Mouse (Mus musculus): ENCODE measurements around the gene Ppp1r9a. TPM values are rescaled to one million over a fixed set of nuclear protein-coding genes. Genes with fewer than 3 reads are reported as not detected.
"Not testable (repeated sequence)": the region's sequence is repeated elsewhere in the genome, so short reads cannot be mapped to it uniquely, and the experiment has no call there.

The Ppp1r9a gene
- polyA plus RNA-seq, 1 experiment from 2014 or later = 51.9 TPM

GRCm38 (mm10) chr6:4904055-4904450 is 1.3 kb downstream of the Ppp1r9a start:
- peak overlapping the region; percentile 67 for H3K4me2 ChIP-seq (replicated peaks)
- no peaks in the 10 kb centered on the region for H3K36me3 ChIP-seq (replicated peaks; ENCODE audit: control insufficient read depth, insufficient read depth)
- DNase-seq (ENCODE audit: low spot score) = no peak
- H3K27ac ChIP-seq = peak overlapping the region; percentile 95
- H3K9ac ChIP-seq = peak overlapping the region; percentile 90
- H3K27me3 ChIP-seq (ENCODE audit: control insufficient read depth, insufficient read depth, low read length) = no peaks in the 10 kb centered on the region
- peak overlapping the region; percentile 62 for H3K4me3 ChIP-seq (replicated peaks; ENCODE audit: low read length)
- WGBS = 1% methylated on average over 9 of the region's 9 CpGs
- H3K4me1 ChIP-seq (replicated peaks; ENCODE audit: control insufficient read depth, insufficient read depth, low read length) = peaks cover 44% of the 10 kb centered on the region
- peak; percentile 29; the same call in 1 of the 2 replicates for ATAC-seq (ENCODE audit: low FRiP score)
- H3K9me3 ChIP-seq (ENCODE audit: control insufficient read depth, low read length) = no peaks in the 10 kb centered on the region

DNA sequence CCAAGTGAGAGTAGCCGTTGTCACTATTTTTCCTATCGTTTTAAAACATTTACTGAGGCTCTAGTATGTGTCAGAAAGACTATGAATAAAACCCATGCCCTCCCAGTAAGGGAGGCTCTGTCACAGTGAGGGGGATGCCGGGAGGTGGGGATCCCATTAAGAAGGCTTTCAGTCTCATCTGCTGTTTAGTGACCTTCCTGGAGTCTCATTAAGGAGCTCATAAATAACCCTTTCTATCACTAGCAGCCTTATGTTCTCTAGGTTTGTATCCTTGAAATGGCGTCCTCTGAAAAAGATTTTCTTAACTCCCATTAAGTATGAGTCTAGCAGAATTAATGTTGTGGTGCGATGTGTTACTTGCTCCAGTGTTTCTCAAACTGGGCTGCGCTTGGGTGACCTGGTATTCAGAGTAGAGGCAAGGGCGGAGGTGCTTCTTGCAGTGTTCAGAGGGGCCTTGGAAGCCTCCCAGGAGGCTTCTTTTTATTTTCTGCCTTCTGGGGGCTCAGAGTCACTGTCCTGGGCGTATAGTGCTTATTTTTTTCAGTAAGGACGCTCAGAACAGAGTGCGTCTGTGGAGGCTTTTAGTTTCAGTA is 7.4 kb downstream of the Ppp1r9a start:
- H3K27ac ChIP-seq = 0 out of 2 replicates have a peak overlapping the region, but pooled peaks have one; percentile 12
- 32% methylated on average over 10 of the region's 10 CpGs for WGBS
- H3K4me2 ChIP-seq (replicated peaks) = no peak overlapping the region
- no peaks in the 10 kb centered on the region for H3K9me3 ChIP-seq (ENCODE audit: control insufficient read depth, low read length)
- no peak overlapping the region for H3K9ac ChIP-seq
- no peaks in the 10 kb centered on the region for H3K27me3 ChIP-seq (ENCODE audit: control insufficient read depth, insufficient read depth, low read length)
- H3K4me1 ChIP-seq (replicated peaks; ENCODE audit: control insufficient read depth, insufficient read depth, low read length) = peaks cover 42% of the 10 kb centered on the region
- DNase-seq (ENCODE audit: low spot score) = no peak
- no peak overlapping the region for H3K4me3 ChIP-seq (replicated peaks; ENCODE audit: low read length)
- no peak for ATAC-seq (ENCODE audit: low FRiP score)
- H3K36me3 ChIP-seq (replicated peaks; ENCODE audit: control insufficient read depth, insufficient read depth) = peaks cover 4% of the 10 kb centered on the region; the same call in 1 of the 2 replicates

DNA sequence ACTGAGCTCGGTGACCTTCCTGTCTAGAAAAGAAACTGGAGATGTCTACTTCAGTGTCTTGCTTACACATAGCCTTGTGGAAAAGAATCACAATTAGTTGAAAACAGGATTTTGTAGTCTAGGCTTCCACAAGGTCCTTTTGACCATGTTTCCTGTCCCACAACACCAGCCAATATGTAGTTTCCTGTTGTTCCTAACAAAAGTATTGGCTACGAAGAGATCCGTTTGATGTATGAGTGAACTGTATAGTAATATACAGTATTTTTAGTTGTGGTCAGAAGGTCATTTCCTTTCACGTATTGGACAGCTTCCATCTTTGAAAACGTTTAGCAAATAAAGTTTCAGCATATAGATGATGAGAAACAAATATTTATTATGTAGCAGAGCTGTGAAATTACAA is 15.8 kb downstream of the Ppp1r9a start:
- ATAC-seq (ENCODE audit: low FRiP score) (no peak), DNase-seq (ENCODE audit: low spot score) (no peak)
- H3K36me3 ChIP-seq (replicated peaks; ENCODE audit: control insufficient read depth, insufficient read depth) = no peaks in the 10 kb centered on the region
- H3K27ac ChIP-seq = no peak overlapping the region
- H3K4me2 ChIP-seq (replicated peaks) = no peak overlapping the region
- no peaks in the 10 kb centered on the region for H3K4me1 ChIP-seq (replicated peaks; ENCODE audit: control insufficient read depth, insufficient read depth, low read length)
- H3K9me3 ChIP-seq (ENCODE audit: control insufficient read depth, low read length) = no peaks in the 10 kb centered on the region
- H3K9ac ChIP-seq = no peak overlapping the region
- H3K4me3 ChIP-seq (replicated peaks; ENCODE audit: low read length) = no peak overlapping the region
- H3K27me3 ChIP-seq (ENCODE audit: control insufficient read depth, insufficient read depth, low read length) = no peaks in the 10 kb centered on the region
- WGBS = 92% methylated on average over 5 of the region's 5 CpGs

DNA sequence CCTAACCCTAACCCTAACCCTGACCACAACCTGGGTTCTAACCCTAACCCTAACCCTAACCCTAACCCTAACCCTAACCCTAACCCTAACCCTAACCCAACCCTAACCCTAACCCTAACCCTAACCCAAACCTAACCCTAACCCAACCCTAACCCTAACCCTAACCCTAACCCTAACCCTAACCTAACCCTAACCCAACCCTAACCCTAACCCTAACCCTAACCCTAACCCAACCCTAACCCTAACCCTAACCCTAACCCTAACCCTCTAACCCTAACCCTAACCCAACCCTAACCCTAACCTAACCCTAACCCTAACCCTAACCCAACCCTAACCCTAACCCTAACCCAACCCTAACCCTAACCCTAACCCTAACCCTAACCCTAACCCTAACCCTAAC is 21.1 kb downstream of the Ppp1r9a start:
- not testable (repeated sequence) for H3K4me2 ChIP-seq (replicated peaks); H3K9ac ChIP-seq; H3K27me3 ChIP-seq (ENCODE audit: control insufficient read depth, insufficient read depth, low read length); H3K36me3 ChIP-seq (replicated peaks; ENCODE audit: control insufficient read depth, insufficient read depth); DNase-seq (ENCODE audit: low spot score); H3K4me1 ChIP-seq (replicated peaks; ENCODE audit: control insufficient read depth, insufficient read depth, low read length); H3K4me3 ChIP-seq (replicated peaks; ENCODE audit: low read length); H3K9me3 ChIP-seq (ENCODE audit: control insufficient read depth, low read length); H3K27ac ChIP-seq
- peak; percentile 37; the same call in 1 of the 2 replicates for ATAC-seq (ENCODE audit: low FRiP score)

DNA sequence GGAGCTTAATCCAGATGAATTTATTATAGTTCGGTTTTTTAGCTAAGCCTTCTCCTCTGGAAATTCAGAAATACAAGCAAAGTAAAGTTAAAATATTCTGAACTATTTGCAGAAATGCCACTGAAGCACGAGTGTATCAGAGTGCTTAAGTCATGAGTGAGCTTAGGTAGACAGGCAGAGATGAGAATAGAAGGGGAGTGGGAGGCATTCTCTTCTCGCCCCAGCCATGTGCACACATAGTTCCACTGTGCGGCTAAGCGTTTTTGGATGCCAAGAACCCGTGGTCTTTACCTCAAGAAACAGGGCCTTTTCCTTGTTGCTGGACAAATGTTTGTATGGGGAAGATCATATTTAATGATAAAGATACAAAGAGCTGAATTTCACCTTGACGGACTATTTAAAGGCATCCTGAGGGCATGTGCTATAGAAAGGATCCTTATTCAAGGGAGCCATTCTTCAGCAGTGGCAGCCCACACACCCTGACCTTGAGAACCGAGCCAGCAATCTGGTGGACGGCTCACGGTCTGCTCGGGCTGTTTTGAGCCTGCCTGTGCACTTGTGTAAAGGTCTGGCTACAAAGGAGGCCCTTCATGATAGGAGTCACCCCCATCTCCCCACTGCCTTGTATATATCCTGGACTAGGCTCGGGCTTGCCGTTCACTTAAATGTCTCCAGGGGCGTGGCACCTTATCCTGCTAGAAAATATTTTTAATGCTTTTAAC is 23.4 kb downstream of the Ppp1r9a start:
- Histone ChIP-seq H3K4me3 (replicated peaks; ENCODE audit: low read length) (no peak overlapping the region), H3K27me3 (ENCODE audit: control insufficient read depth, insufficient read depth, low read length) (no peaks in the 10 kb centered on the region), H3K9ac (no peak overlapping the region), H3K4me1 (replicated peaks; ENCODE audit: control insufficient read depth, insufficient read depth, low read length) (no peaks in the 10 kb centered on the region), H3K4me2 (replicated peaks) (no peak overlapping the region), H3K9me3 (ENCODE audit: control insufficient read depth, low read length) (no peaks in the 10 kb centered on the region), H3K36me3 (replicated peaks; ENCODE audit: control insufficient read depth, insufficient read depth) (no peaks in the 10 kb centered on the region), H3K27ac (no peak overlapping the region)
- WGBS = 77% methylated on average over 14 of the region's 14 CpGs
- no peak for ATAC-seq (ENCODE audit: low FRiP score)
- no peak for DNase-seq (ENCODE audit: low spot score)

DNA sequence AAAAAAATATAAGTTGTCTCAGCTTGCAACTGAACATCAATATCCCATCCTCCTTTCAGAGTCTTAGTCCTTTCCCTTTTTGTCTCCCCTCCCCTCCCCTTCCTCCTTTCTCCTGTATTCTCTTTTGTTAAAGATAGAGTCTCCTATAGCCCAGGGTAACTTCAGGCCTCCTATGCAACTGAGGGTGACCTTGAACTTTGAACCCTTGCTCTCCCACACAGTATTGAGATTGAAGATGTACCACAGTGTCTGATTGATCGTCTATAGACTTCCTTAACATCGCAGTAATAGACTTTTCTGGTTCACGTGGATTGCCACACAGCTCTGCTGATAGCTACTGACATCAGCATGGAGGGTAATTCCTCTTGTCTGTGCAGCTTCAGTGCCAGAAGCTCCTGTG is 27.6 kb downstream of the Ppp1r9a start:
- no peak overlapping the region for H3K4me2 ChIP-seq (replicated peaks)
- DNase-seq (ENCODE audit: low spot score) (no peak), ATAC-seq (ENCODE audit: low FRiP score) (no peak)
- H3K27me3 ChIP-seq (ENCODE audit: control insufficient read depth, insufficient read depth, low read length) = no peaks in the 10 kb centered on the region
- no peak overlapping the region for H3K9ac ChIP-seq
- 73% methylated on average over 3 of the region's 3 CpGs for WGBS
- H3K27ac ChIP-seq = no peak overlapping the region
- no peaks in the 10 kb centered on the region for H3K9me3 ChIP-seq (ENCODE audit: control insufficient read depth, low read length)
- no peaks in the 10 kb centered on the region for H3K4me1 ChIP-seq (replicated peaks; ENCODE audit: control insufficient read depth, insufficient read depth, low read length)
- H3K4me3 ChIP-seq (replicated peaks; ENCODE audit: low read length) = no peak overlapping the region
- no peaks in the 10 kb centered on the region for H3K36me3 ChIP-seq (replicated peaks; ENCODE audit: control insufficient read depth, insufficient read depth)

DNA sequence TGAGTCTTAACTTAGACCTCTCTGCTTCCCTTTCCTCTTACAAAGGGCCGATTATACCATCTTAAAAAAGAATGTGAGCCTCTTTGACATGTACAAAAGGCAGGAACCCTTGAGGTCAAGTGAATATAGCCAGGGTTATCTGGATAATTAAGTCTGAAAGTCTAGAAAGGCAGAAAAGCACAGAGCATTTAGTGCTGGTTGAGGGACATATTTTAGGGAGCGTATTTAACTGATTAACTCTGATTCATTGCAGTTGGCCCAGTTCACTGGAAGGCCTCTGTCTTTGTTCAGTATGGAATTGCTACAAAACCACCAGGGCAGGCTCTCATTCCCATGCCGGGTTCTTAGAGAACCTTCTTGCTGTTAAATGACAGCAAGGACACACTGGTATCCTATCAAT is 36.2 kb downstream of the Ppp1r9a start:
- Histone ChIP-seq H3K36me3 (replicated peaks; ENCODE audit: control insufficient read depth, insufficient read depth) (no peaks in the 10 kb centered on the region), H3K4me1 (replicated peaks; ENCODE audit: control insufficient read depth, insufficient read depth, low read length) (0 out of 2 replicates have a peak, but pooled peaks cover 8% of the 10 kb centered on the region), H3K27me3 (ENCODE audit: control insufficient read depth, insufficient read depth, low read length) (no peaks in the 10 kb centered on the region), H3K9me3 (ENCODE audit: control insufficient read depth, low read length) (no peaks in the 10 kb centered on the region), H3K4me2 (replicated peaks) (no peak overlapping the region), H3K9ac (no peak overlapping the region), H3K27ac (no peak overlapping the region), H3K4me3 (replicated peaks; ENCODE audit: low read length) (no peak overlapping the region)
- ATAC-seq (ENCODE audit: low FRiP score) = no peak
- DNase-seq (ENCODE audit: low spot score) = no peak
- 16% methylated on average over 3 of the region's 3 CpGs for WGBS

- WGBS = 67% methylated on average over 6 of the region's 6 CpGs
- no peak overlapping the region for H3K4me3 ChIP-seq (replicated peaks; ENCODE audit: low read length)
- H3K4me1 ChIP-seq (replicated peaks; ENCODE audit: control insufficient read depth, insufficient read depth, low read length) = 0 out of 2 replicates have a peak, but pooled peaks cover 8% of the 10 kb centered on the region
- ATAC-seq (ENCODE audit: low FRiP score) (peak; percentile 16; the same call in 1 of the 2 replicates), DNase-seq (ENCODE audit: low spot score) (no peak)
- H3K36me3 ChIP-seq (replicated peaks; ENCODE audit: control insufficient read depth, insufficient read depth) = no peaks in the 10 kb centered on the region
- H3K4me2 ChIP-seq (replicated peaks) = no peak overlapping the region
- H3K9ac ChIP-seq = no peak overlapping the region
- H3K9me3 ChIP-seq (ENCODE audit: control insufficient read depth, low read length) = no peaks in the 10 kb centered on the region
- no peaks in the 10 kb centered on the region for H3K27me3 ChIP-seq (ENCODE audit: control insufficient read depth, insufficient read depth, low read length)
- H3K27ac ChIP-seq = no peak overlapping the region
These were observed 37.4 kb downstream of the Ppp1r9a start for GRCm38 (mm10) chr6:4940086-4940485.

DNA sequence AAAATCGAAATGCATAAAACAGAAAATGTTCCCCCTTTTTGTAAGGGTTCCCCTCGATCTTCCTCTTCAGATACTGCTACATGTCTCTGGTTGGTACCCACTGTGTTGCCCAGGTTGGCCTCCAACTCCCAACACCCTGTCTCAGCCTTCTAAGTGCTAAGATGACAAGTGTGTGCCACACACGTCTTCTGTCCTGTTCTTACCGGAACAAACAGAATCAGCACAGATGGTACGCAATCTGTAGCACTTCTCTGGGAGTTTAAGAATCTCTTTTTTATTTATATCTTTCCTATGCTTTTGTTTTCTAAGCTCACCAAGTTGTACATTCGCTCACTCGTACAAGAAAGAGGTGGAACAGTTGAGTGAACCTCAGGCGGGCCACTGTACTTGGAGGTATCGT is 37.9 kb downstream of the Ppp1r9a start:
- Histone ChIP-seq H3K4me2 (replicated peaks) (no peak overlapping the region), H3K36me3 (replicated peaks; ENCODE audit: control insufficient read depth, insufficient read depth) (no peaks in the 10 kb centered on the region), H3K27ac (no peak overlapping the region), H3K9me3 (ENCODE audit: control insufficient read depth, low read length) (no peaks in the 10 kb centered on the region), H3K9ac (no peak overlapping the region), H3K4me1 (replicated peaks; ENCODE audit: control insufficient read depth, insufficient read depth, low read length) (0 out of 2 replicates have a peak, but pooled peaks cover 8% of the 10 kb centered on the region), H3K27me3 (ENCODE audit: control insufficient read depth, insufficient read depth, low read length) (no peaks in the 10 kb centered on the region), H3K4me3 (replicated peaks; ENCODE audit: low read length) (no peak overlapping the region)
- ATAC-seq (ENCODE audit: low FRiP score) = no peak
- WGBS = 90% methylated on average over 9 of the region's 9 CpGs
- no peak for DNase-seq (ENCODE audit: low spot score)
